Mouse (Mus musculus) CH12.LX (cell line): Measurements from ENCODE around the gene Atp1b4. TPM values are rescaled to one million over a fixed set of nuclear protein-coding genes. Genes with fewer than 3 reads are reported as not detected.
A peak's percentile ranks its signal among the peaks of the same experiment; 100 is the strongest.

Experiments
- DNase-seq: peaks from one replicate; pipeline ENCODE4 v3.0.0-alpha.2; 2013; ENCODE audit errors: extremely low read depth
- H3K27ac ChIP-seq: 2 replicates; pipeline ENCODE4 v1.5.1; 2012; ENCODE audit warnings: low read depth, mild to moderate bottlenecking, control low read depth, moderate library complexity; ENCODE audit not compliant: insufficient read depth
- H3K27me3 ChIP-seq: replicated peaks from 2 replicates; pipeline ENCODE3; 2012; ENCODE audit warnings: inconsistent platforms
- H3K36me3 ChIP-seq, 2 experiments: replicated peaks in 1 of 2; 2 replicates each; pipeline versions ENCODE3 to v1.6.1; 2012; ENCODE audit warnings: inconsistent platforms in 1 of 2, low read length in 1 of 2, mild to moderate bottlenecking in 1 of 2, mixed read lengths in 1 of 2, moderate library complexity in 1 of 2; ENCODE audit not compliant: control insufficient read depth in 1 of 2, insufficient read depth in 1 of 2
- H3K4me1 ChIP-seq, 2 experiments: 2 replicates each; pipeline ENCODE4 v1.6.1; 2012; ENCODE audit warnings: inconsistent platforms in 1 of 2, moderate library complexity in 1 of 2; ENCODE audit not compliant: insufficient read depth in 2 of 2, control insufficient read depth in 1 of 2
- H3K4me2 ChIP-seq: 2 replicates; pipeline ENCODE4 v1.6.1; 2012; ENCODE audit warnings: low read depth, mild to moderate bottlenecking, control low read depth; ENCODE audit not compliant: poor library complexity, insufficient read depth, severe bottlenecking
- H3K4me3 ChIP-seq, 3 experiments: fragments of 150-350 bp in 1 of 3; sonication (generic) in 1 of 3; replicated peaks in 1 of 3; 2 replicates each; pipeline versions ENCODE3 to v1.5.1; 2011 to 2012; ENCODE audit warnings: low read depth in 2 of 3, low read length in 2 of 3, mild to moderate bottlenecking in 2 of 3, moderate library complexity in 2 of 3, control low read depth in 1 of 3, improper control_type of control experiment in 1 of 3, inconsistent platforms in 1 of 3, mixed read lengths in 1 of 3; ENCODE audit not compliant: poor library complexity in 1 of 3
- H3K79me2 ChIP-seq: replicated peaks from 2 replicates; pipeline ENCODE4 v1.6.1; 2012; ENCODE audit warnings: mild to moderate bottlenecking, moderate library complexity; ENCODE audit not compliant: control insufficient read depth, poor library complexity, insufficient read depth, severe bottlenecking; ENCODE audit errors: extremely low read depth
- H3K9ac ChIP-seq: 2 replicates; pipeline ENCODE4 v1.6.1; 2012; ENCODE audit warnings: low read depth, mild to moderate bottlenecking, control low read depth, moderate library complexity; ENCODE audit not compliant: insufficient read depth
- H3K9me3 ChIP-seq: replicated peaks from 2 replicates; pipeline ENCODE3; 2012; ENCODE audit warnings: low read length, inconsistent platforms, mixed read lengths
- BHLHE40 ChIP-seq: IDR thresholded peaks from 2 replicates; pipeline ENCODE4 v1.6.1; 2011; ENCODE audit warnings: mild to moderate bottlenecking, low read depth, low read length, improper control_type of control experiment
- CHD1 ChIP-seq: IDR thresholded peaks from 2 replicates; pipeline ENCODE4 v1.6.1; 2012; ENCODE audit warnings: low read depth, low read length, improper control_type of control experiment, inconsistent platforms
- CHD2 ChIP-seq: IDR thresholded peaks from 2 replicates; pipeline ENCODE4 v1.6.1; 2011; ENCODE audit warnings: low read length, improper control_type of control experiment
- CTCF ChIP-seq, 2 experiments: IDR thresholded peaks in 1 of 2; conservative IDR thresholded peaks in 1 of 2; 2 replicates each; pipeline ENCODE4 v1.5.1; 2011 to 2012; ENCODE audit warnings: low read depth in 2 of 2, low read length in 2 of 2, improper control_type of control experiment in 1 of 2, inconsistent platforms in 1 of 2, mild to moderate bottlenecking in 1 of 2, moderate library complexity in 1 of 2
- E2F4 ChIP-seq: IDR thresholded peaks from 2 replicates; pipeline ENCODE4 v1.6.1; 2011; ENCODE audit warnings: low read depth, low read length, improper control_type of control experiment; ENCODE audit not compliant: insufficient replicate concordance
- ELF1 ChIP-seq: IDR thresholded peaks from 2 replicates; pipeline ENCODE4 v1.6.1; 2014; ENCODE audit warnings: low read depth, mild to moderate bottlenecking, inconsistent platforms, low read length, improper control_type of control experiment
- EP300 ChIP-seq: IDR thresholded peaks from 2 replicates; pipeline ENCODE4 v1.6.1; 2011; ENCODE audit warnings: low read length, improper control_type of control experiment
- ETS1 ChIP-seq: conservative IDR thresholded peaks from 2 replicates; pipeline ENCODE4 v1.6.1; 2012; ENCODE audit warnings: low read depth, mild to moderate bottlenecking, inconsistent platforms, low read length, improper control_type of control experiment, moderate library complexity
- GABPA ChIP-seq: IDR thresholded peaks from 2 replicates; pipeline ENCODE4 v1.6.1; 2012; ENCODE audit warnings: low read depth, low read length, improper control_type of control experiment, inconsistent platforms; ENCODE audit not compliant: insufficient replicate concordance
- HCFC1 ChIP-seq: IDR thresholded peaks from 2 replicates; pipeline ENCODE4 v1.6.1; 2012; ENCODE audit warnings: low read depth, mild to moderate bottlenecking, inconsistent platforms, low read length, improper control_type of control experiment
- IRF4 ChIP-seq: IDR thresholded peaks from 2 replicates; pipeline ENCODE4 v1.6.1; 2014; ENCODE audit warnings: low read depth, mild to moderate bottlenecking, inconsistent platforms, low read length, improper control_type of control experiment
- JUN ChIP-seq: IDR thresholded peaks from 2 replicates; pipeline ENCODE4 v1.6.1; 2011; ENCODE audit warnings: low read depth, mild to moderate bottlenecking, low read length, improper control_type of control experiment, moderate library complexity; ENCODE audit not compliant: insufficient read depth
- JUND ChIP-seq: conservative IDR thresholded peaks from 2 replicates; pipeline ENCODE4 v1.6.1; 2011; ENCODE audit warnings: low read depth, low read length, improper control_type of control experiment
- KAT2A ChIP-seq: IDR thresholded peaks from 2 replicates; pipeline ENCODE4 v1.6.1; 2012; ENCODE audit warnings: low read length, improper control_type of control experiment, inconsistent platforms; ENCODE audit not compliant: insufficient replicate concordance
- MAFK ChIP-seq: IDR thresholded peaks from 2 replicates; pipeline ENCODE4 v1.6.1; 2011; ENCODE audit warnings: low read length, improper control_type of control experiment; ENCODE audit not compliant: insufficient replicate concordance
- MAX ChIP-seq: IDR thresholded peaks from 2 replicates; pipeline ENCODE4 v1.6.1; 2011; ENCODE audit warnings: low read length, improper control_type of control experiment
- MAZ ChIP-seq: IDR thresholded peaks from 2 replicates; pipeline ENCODE4 v1.6.1; 2012; ENCODE audit warnings: low read depth, mild to moderate bottlenecking, inconsistent platforms, low read length, improper control_type of control experiment, moderate library complexity
- MEF2A ChIP-seq: IDR thresholded peaks from 2 replicates; pipeline ENCODE4 v1.6.1; 2014; ENCODE audit warnings: low read depth, mild to moderate bottlenecking, inconsistent platforms, low read length, improper control_type of control experiment, borderline replicate concordance
- MXI1 ChIP-seq: IDR thresholded peaks from 2 replicates; pipeline ENCODE4 v1.6.1; 2011; ENCODE audit warnings: mild to moderate bottlenecking, low read depth, low read length, improper control_type of control experiment
- MYC ChIP-seq: IDR thresholded peaks from 2 replicates; pipeline ENCODE4 v1.6.1; 2011; ENCODE audit warnings: low read depth, mild to moderate bottlenecking, improper control_type of control experiment, low read length
- NELFE ChIP-seq: IDR thresholded peaks from 2 replicates; pipeline ENCODE4 v1.6.1; 2011; ENCODE audit warnings: low read depth, low read length, improper control_type of control experiment
- NRF1 ChIP-seq: IDR thresholded peaks from 2 replicates; pipeline ENCODE4 v1.6.1; 2014; ENCODE audit warnings: low read depth, mild to moderate bottlenecking, inconsistent platforms, low read length, improper control_type of control experiment, moderate library complexity
- PAX5 ChIP-seq: IDR thresholded peaks from 2 replicates; pipeline ENCODE4 v1.6.1; 2012; ENCODE audit warnings: low read length, inconsistent platforms, mixed read lengths
- POLR2A ChIP-seq: IDR thresholded peaks from 2 replicates; pipeline ENCODE4 v1.6.1; 2011; ENCODE audit warnings: low read depth, mild to moderate bottlenecking, improper control_type of control experiment, low read length
- POLR2AphosphoS2 ChIP-seq: IDR thresholded peaks from 2 replicates; pipeline ENCODE4 v1.6.1; 2011; ENCODE audit warnings: low read depth, low read length, improper control_type of control experiment
- RAD21 ChIP-seq: IDR thresholded peaks from 2 replicates; pipeline ENCODE4 v1.6.1; 2011; ENCODE audit warnings: low read depth, mild to moderate bottlenecking, low read length, improper control_type of control experiment, moderate library complexity
- RCOR1 ChIP-seq: conservative IDR thresholded peaks from 2 replicates; pipeline ENCODE4 v1.6.1; 2012; ENCODE audit warnings: low read depth, mild to moderate bottlenecking, inconsistent platforms, low read length, improper control_type of control experiment
- SIN3A ChIP-seq: IDR thresholded peaks from 2 replicates; pipeline ENCODE4 v1.6.1; 2012; ENCODE audit warnings: low read length, improper control_type of control experiment, inconsistent platforms
- SMC3 ChIP-seq: IDR thresholded peaks from 2 replicates; pipeline ENCODE4 v1.6.1; 2011; ENCODE audit warnings: low read depth, low read length, improper control_type of control experiment
- TBP ChIP-seq: conservative IDR thresholded peaks from 2 replicates; pipeline ENCODE4 v1.6.1; 2011; ENCODE audit warnings: low read depth, low read length, improper control_type of control experiment
- TCF12 ChIP-seq: IDR thresholded peaks from 2 replicates; pipeline ENCODE4 v1.6.1; 2014; ENCODE audit warnings: low read depth, mild to moderate bottlenecking, inconsistent platforms, low read length, improper control_type of control experiment
- UBTF ChIP-seq: IDR thresholded peaks from 2 replicates; pipeline ENCODE4 v1.6.1; 2012; ENCODE audit warnings: low read depth, mild to moderate bottlenecking, inconsistent platforms, low read length, improper control_type of control experiment, moderate library complexity
- USF1 ChIP-seq: IDR thresholded peaks from 2 replicates; pipeline ENCODE4 v1.6.1; 2014; ENCODE audit warnings: low read depth, mild to moderate bottlenecking, inconsistent platforms, low read length, improper control_type of control experiment
- USF2 ChIP-seq: conservative IDR thresholded peaks from 2 replicates; pipeline ENCODE4 v1.6.1; 2011; ENCODE audit warnings: low read depth, low read length, improper control_type of control experiment
- ZC3H11A ChIP-seq: IDR thresholded peaks from 2 replicates; pipeline ENCODE4 v1.6.1; 2012; ENCODE audit warnings: low read depth, mild to moderate bottlenecking, inconsistent platforms, low read length, improper control_type of control experiment
- ZKSCAN1 ChIP-seq: IDR thresholded peaks from 2 replicates; pipeline ENCODE4 v1.6.1; 2012; ENCODE audit warnings: low read depth, inconsistent platforms, low read length, improper control_type of control experiment, borderline replicate concordance
- ZMIZ1 ChIP-seq: IDR thresholded peaks from 2 replicates; pipeline ENCODE4 v1.6.1; 2012; ENCODE audit warnings: low read depth, mild to moderate bottlenecking, inconsistent platforms, low read length, improper control_type of control experiment
- ZNF384 ChIP-seq: IDR thresholded peaks from 2 replicates; pipeline ENCODE4 v1.6.1; 2012; ENCODE audit warnings: low read depth, low read length, improper control_type of control experiment, inconsistent platforms
- dilution Hi-C: fragments of 300-500 bp; cut with MboI; formaldehyde crosslinking; loops from 2 replicates; pipeline ENCODE4 v1.14.3; 2020; ENCODE audit warnings: low sequenced_read_pairs; ENCODE audit not compliant: extremely low pct_unique_long_range_greater_than_20kb, extremely low pct_ligation_motif_present
- in situ Hi-C: fragments of 300-500 bp; cut with MboI; formaldehyde crosslinking; loops from 3 replicates; pipeline ENCODE4 v1.14.3; 2019; ENCODE audit warnings: low sequenced_read_pairs, low pct_ligation_motif_present, low pct_unique_long_range_greater_than_20kb, mixed read lengths
- polyA plus RNA-seq: library from polyadenylated mRNA; unstranded; fragments of >175 nt; gene quantifications from 2 replicates; pipeline ENCODE4 v1.2.1, GENCODE M21; 2012; ENCODE audit warnings: low read depth; ENCODE audit not compliant: insufficient read length
- total RNA-seq, 2 experiments: library from RNA; depleted of rRNA; stranded (reverse); fragments of 300-350 nt in 1 of 2; fragments of >200 nt in 1 of 2; gene quantifications; 2 replicates each; pipeline ENCODE4 v1.2.3; 2012 to 2014

Gene Atp1b4
- total and polyA plus RNA-seq, 3 experiments: not detected

GRCm38 (mm10) chrX:38334329-38335279, 18.6 kb downstream of the Atp1b4 start:
- no peak overlapping the region for H3K27ac ChIP-seq

GRCm38 (mm10) chrX:38362016-38362415, 46.0 kb downstream of the Atp1b4 start:
- no peak overlapping the region for H3K27ac ChIP-seq
- dilution Hi-C loops (no loop called here), in situ Hi-C loops (no loop called here)
- H3K4me3 ChIP-seq: no peak overlapping the region
- no peaks in the 10 kb centered on the region for H3K79me2 ChIP-seq
- H3K4me2 ChIP-seq: no peak overlapping the region
- H3K36me3 ChIP-seq: no peaks in the 10 kb centered on the region
- no peaks in the 10 kb centered on the region for H3K4me1 ChIP-seq
- no peaks in the 10 kb centered on the region for H3K9me3 ChIP-seq
- DNase-seq: no peak
- TF ChIP-seq RAD21 (no peak), CHD1 (no peak), SMC3 (no peak), EP300 (no peak), HCFC1 (no peak), IRF4 (no peak), ZMIZ1 (no peak), PAX5 (no peak), SIN3A (no peak), USF1 (no peak), JUND (no peak)
- H3K27me3 ChIP-seq: no peaks in the 10 kb centered on the region
- H3K9ac ChIP-seq: no peak overlapping the region

More at GRCm38 (mm10) chrX:38334329-38335279, 18.6 kb downstream of the Atp1b4 start:
- H3K9ac ChIP-seq: no peak overlapping the region
- peaks cover 4 to 5% of the 10 kb centered on the region in 2 experiments; a peak in 3 of 4 replicates for H3K4me1 ChIP-seq
- H3K4me3 ChIP-seq: no peak overlapping the region
- H3K4me2 ChIP-seq: peak overlapping the region; percentile 21; the same call in 1 of the 2 replicates
- no peaks in the 10 kb centered on the region for H3K36me3 ChIP-seq
- DNase-seq: peak; percentile 57
- no peaks in the 10 kb centered on the region for H3K9me3 ChIP-seq
- in situ Hi-C loops (loop anchor here (25.0 kb wide), 1 partner anchor 97 kb away; no protein-coding TSS in a partner anchor), dilution Hi-C loops (no loop called here)
- TF ChIP-seq IRF4: 0 out of 2 replicates have a peak, but pooled peaks have one; percentile 12
- TF ChIP-seq ZMIZ1: no peak
- TF ChIP-seq E2F4: no peak
- no peak for TF ChIP-seq GABPA
- TF ChIP-seq MAFK: no peak
- TF ChIP-seq ZNF384: no peak
- no peak for TF ChIP-seq ZC3H11A
- no peak for TF ChIP-seq POLR2AphosphoS2
- TF ChIP-seq MEF2A: peak; percentile 59; the same call in 1 of the 2 replicates
- TF ChIP-seq ETS1: 0 out of 2 replicates have a peak, but pooled peaks have one; percentile 29
- no peak for TF ChIP-seq MXI1
- TF ChIP-seq RAD21: peak; percentile 61
- TF ChIP-seq NELFE: no peak
- no peak for TF ChIP-seq BHLHE40
- TF ChIP-seq NRF1: no peak
- TF ChIP-seq TBP: no peak
- no peak for TF ChIP-seq CHD1
- no peak for TF ChIP-seq MAZ
- TF ChIP-seq POLR2A: no peak
- TF ChIP-seq SIN3A: no peak
- TF ChIP-seq ZKSCAN1: no peak
- TF ChIP-seq TCF12: no peak
- TF ChIP-seq KAT2A: no peak
- peak; percentile 70 for TF ChIP-seq USF1
- no peak for TF ChIP-seq UBTF
- no peak for TF ChIP-seq PAX5
- peak in 1 of 2 experiments; percentile 69; a peak in 2 of 4 replicates for TF ChIP-seq CTCF (conservative IDR thresholded peaks at IDR 0.05 in 1 of 2, IDR thresholded peaks at IDR 0.05 in 1 of 2; ENCODE audit: low read depth in 2 of 2, low read length in 2 of 2)
- TF ChIP-seq RCOR1: no peak
- TF ChIP-seq JUND: no peak
- TF ChIP-seq EP300: no peak
- peak; percentile 66 for TF ChIP-seq USF2
- peak; percentile 60 for TF ChIP-seq MAX
- peak; percentile 58 for TF ChIP-seq SMC3
- TF ChIP-seq MYC: 0 out of 2 replicates have a peak, but pooled peaks have one; percentile 40
- no peak; the same call in 1 of the 2 replicates for TF ChIP-seq ELF1
- TF ChIP-seq CHD2: no peak
- no peak for TF ChIP-seq HCFC1
- TF ChIP-seq JUN: no peak
- H3K27me3 ChIP-seq: no peaks in the 10 kb centered on the region
- no peaks in the 10 kb centered on the region for H3K79me2 ChIP-seq
